Mouse (Mus musculus) heart, postnatal 36 days (tissue): ENCODE measurements around the gene Dlx3. TPM values are rescaled to one million over a fixed set of nuclear protein-coding genes. Genes with fewer than 3 reads are reported as not detected.

ENCODE experiments used
- DNase-seq, 2 experiments: peaks; one replicate each; pipeline ENCODE4 v3.0.0; 2021 to 2022
- intact Hi-C: fragments of 180-260 bp; cut with DNase I; formaldehyde crosslinking; loops from one replicate; pipeline ENCODE4 v1.15.1; 2025
- total RNA-seq, 2 experiments: library from RNA; stranded (reverse); gene quantifications; 2 replicates each; pipeline ENCODE4 v1.2.3; 2021

The Dlx3 gene
- total RNA-seq, 2 experiments from 2014 or later = not detected

DNA sequence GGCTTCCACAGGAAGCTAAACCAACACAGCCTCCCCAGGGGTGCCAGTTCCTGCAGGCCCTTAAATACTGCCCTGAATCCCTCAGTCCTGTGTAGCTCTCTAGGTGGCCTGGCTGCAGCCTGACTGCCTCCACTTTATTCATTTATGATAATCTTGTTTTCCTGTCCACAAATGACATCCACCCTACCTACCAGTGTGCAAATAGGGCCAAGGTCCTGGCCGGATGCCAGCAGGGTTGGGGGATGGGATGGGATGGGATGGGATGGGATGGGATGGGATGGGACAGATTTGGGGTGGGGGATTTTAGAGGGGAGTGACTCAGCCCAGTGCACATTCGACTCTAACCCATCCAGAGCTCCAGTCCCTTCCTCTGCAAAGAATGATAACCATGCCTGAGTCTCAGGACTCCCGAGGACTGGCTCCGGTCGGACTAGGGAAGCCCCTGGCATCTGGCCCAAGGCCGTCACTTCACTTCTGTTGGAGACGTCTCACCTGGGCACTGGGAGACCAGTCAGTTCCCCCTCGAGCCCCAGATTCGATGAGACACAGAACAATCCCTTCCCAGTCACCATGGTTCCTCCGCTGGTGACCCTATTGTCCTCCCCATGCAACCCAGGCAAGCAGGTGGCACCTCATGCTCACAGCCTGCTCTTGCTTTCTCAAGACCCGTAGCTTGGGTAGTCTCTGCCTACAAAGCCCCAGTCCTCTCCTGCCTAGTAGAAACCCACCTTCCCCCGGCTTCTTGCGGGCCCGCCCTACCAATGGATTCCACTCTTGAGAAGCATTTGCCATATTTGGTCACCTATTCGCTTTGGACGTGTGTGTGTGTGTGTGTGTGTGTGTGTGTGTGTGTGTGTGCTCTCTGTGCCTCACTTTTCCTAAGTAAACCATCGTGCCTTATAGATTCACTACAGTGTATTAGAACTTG is 32.4 kb upstream of the Dlx3 start:
- intact Hi-C loops = no loop called here
- no peak for DNase-seq

DNA sequence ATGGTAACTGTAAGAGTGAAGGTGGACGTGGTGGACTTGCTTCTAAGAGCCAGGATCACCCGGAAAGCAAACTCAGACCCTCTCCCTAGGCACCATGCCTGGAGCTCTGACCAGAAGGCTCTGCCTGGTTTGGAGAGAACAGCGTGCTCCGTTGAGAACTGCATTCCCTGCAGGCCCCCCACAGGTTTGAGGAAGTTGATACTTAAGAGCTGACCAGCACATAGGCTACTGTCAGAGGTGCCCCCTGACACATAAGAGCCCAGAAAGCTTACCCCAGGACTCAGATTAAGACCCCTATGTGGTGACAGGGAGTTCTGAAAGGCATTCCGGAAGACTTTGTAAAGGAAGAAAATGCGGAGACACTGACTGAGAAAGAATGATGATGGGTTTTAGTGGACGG is 31.6 kb upstream of the Dlx3 start:
- DNase-seq = no peak
- intact Hi-C loops = no loop called here

DNA sequence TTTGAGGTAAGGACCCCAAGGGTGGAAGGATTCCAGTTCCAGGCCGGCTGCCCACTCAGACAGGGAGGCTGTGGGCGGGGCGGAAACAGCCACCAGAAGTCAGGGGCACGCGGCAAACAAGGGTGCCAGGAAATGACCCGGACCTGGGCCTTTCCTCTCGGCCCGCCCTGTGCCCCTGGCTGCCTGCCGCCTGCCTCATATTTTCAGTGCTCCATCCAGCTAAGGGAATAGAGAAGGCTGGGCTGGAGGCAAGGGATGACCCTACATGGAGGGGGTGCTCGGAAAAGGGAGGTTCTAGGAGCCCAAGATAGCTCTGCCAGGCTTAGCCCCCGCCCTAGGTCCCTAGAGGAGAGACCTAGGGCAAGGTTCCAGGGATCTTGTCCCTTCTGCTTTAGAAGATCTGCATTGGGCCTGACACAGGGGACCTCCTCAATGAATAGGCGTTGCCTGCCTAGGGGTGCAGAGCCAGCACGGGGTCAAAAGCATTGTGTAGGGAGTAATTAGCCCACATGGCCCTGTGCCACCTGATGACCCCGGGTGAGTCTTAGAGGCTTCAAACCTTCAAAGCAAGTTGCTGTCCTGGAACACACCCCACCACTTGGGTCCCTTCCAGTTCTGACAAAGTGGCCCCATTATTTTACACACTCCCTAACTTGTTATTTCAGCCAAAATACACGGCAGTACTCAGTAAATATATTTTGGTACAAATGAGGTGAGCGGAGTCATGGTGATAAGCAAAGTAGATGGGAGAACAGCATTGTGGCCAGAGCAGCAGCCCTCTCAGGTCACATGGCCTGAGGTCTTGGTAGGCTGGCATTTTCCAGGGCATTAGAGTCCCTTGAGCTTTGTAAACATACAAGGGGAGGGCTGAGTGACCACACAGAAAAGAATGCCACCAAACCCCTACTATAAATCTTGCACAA is 30.8 kb upstream of the Dlx3 start:
- intact Hi-C loops = no loop called here
- peak; percentile 58 to 63 for DNase-seq

DNA sequence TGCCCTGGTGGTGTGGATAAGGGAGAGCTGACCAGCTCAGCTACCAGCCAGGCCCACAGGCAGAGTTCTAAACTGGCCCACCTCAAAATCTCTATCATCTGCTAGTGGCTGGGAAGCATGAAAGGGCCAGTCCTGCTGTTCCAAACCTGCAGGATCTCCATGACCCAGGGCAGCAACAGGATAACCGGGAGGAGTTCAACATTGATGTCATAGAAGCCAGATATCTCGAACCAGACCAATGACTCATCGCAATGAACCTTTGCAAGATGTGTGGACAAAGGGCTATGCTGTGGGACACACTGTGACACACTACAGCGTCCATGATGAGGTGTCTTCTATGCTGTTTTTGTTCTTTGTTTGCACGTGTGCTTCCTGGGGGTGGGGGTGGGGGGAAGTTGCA is 26.8 kb upstream of the Dlx3 start:
- intact Hi-C loops = no loop called here
- no peak for DNase-seq

DNA sequence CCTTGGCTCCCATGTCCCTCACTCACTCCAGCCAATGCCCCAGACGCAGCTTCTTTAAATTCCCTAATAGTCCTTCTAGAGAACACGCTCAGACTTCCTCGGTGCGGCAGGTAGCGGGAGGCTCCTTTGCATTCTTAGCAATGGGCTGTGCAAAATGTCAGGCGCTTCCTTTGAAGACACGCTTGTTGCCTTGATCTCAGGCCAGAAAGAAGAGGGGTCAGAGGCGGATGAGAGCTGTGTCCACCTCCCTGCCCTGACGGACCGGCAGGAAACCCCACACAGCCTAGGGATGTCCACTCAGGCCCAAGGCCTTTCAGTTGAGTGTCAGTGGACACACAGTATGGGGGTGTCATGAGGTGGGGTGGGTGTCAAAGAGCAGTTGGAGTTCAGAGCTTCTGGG is 24.3 kb upstream of the Dlx3 start:
- intact Hi-C loops = no loop called here

DNA sequence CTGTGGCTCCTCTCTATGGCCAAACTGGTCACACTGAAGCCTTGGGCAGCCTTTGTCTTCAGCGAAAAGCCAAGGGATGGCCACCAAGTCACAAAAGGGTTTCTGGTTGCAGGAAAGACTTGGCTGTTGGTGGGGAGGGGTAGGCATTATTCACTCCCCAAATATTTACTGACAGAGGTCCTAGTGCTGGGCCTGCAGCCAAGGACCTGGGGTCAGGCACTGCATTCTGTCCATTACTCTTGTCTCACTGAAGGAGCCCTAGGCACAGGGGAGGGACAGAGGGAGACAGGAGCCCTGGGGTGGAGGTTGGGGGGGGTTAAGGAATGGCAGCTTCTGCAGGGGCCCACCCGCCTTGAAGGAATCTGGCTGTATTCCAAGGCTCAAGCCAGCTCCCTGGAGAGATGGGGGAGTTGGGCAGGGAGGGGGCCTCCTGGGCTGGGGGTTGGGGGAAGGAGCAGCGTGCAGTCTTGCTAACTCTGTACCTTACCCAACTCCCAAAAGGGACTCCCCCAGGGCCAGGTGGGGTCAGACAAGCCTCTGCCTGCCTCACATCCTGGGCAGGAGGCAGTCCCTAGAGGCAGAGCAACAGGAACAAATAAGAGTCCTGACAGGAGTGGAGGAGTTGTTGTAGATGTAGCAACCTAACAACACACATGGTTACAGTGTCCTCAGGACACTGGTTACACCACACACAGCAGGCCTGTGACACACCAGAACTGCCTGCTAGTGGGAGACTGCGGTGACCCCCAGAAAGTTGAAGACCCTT is 23.1 kb upstream of the Dlx3 start:
- intact Hi-C loops = no loop called here
- DNase-seq = no peak

More for the DNA sequence above, 24.3 kb upstream of the Dlx3 start:
- DNase-seq = no peak

DNA sequence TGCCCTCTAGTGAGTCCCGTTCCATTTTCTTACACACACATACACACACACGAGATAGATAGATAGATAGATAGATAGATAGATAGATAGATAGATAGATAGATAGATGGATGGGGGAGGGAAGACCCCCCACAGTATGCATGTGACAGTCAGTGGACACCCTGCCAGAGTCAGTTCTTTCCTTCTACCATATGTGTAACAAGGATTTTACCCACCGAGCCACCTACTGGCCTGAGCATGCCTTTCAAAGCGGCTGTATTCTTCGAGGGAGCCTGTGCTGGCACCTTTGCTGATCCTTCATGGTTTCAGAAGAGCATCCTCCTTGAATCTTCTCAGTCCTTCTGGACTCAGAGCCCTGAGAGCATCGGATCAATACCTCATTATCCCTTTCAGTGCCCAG is 22.0 kb upstream of the Dlx3 start:
- intact Hi-C loops = no loop called here

DNA sequence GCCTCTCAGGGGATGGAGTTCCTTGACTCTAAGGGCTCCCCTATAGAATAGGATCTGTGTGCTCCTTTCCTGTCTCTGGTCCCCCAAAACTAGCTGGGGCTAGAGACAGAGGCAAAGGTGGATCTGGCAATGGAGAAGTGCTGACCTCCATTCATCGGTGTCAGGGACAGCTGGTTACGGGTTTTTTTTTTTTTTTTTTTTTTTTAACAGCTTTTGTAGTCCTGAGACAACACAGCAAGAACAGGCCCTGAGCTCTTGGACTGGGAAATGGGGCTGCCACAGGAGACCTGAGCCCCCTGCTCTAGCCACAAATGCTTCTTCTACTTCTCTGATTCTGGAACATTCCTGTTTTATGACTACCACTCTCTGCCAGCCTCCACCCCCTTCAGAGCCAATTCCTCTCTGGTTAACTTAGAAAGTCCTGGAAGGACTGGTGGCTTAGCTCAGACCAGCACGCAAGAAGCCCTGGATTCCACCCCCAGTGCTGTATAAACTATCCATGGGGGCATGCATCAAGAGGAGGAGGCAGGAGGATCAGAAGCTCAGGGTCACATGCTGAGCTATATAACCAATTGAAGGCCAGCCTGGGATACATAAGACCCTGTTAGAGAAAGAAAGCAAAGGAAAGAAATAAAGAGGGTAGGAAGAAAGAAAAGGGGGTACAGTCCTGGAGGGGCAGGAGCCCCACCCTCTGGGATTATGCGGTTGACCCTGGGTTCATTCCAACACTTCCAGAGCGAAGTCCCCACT is 21.4 kb upstream of the Dlx3 start:
- intact Hi-C loops = no loop called here
- DNase-seq = no peak

More for the DNA sequence above, 22.0 kb upstream of the Dlx3 start:
- DNase-seq = no peak

DNA sequence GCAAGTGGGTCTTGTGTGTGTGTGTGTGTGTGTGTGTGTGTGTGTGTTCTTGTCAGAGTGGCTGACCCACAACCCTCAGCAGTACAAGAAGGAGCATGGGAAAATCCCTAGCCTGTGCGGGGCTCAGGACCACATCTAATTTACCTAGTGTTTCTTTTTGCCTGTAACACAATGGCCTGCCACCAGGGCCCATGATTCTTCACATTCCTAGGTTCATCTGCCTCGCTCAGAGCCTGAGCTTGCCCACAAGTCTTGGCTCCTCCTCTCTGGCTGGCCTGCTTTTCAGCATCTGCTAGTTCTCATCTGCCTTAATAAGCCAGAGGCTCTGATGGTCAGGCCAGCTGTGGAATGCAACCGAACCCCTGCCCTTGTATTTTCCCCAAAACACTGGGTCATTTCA is 19.5 kb upstream of the Dlx3 start:
- intact Hi-C loops = loop anchor here (10.0 kb wide), 1 partner anchor 236 kb away; no protein-coding TSS in a partner anchor
- no peak for DNase-seq

DNA sequence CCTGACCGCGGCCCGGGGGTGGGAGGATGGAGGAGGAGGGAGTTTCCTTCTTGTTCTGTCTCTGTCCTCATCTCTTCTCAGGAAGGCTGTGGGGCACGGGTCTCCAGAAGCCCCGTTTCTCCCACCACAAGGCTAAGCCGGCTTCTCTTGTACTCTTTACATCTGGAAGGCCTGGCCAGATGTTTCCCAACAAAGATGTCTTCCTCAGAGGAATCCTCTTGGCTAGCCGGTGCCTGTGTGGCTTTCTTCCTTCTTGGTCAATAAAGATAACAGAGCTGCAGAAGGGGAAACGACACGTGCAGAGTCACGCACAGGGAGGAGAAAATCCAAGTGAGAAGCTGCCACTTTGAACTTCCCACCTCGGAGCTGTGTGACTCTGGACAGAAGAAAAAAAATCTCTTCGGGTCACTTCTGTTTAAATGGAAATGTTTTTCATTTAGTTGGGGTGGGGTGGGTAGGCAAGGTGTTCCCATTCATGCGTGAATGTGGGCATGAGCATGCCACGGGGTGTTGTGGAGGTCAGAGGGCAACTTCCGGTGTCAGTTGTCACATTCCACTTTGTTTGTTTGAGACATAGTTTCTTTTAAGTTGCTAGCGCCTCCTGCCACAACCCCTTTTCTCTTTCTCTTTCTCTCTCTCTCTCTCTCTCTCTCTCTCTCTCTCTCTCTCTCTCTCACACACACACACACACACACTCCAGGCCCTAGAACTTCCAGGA is 18.7 kb upstream of the Dlx3 start:
- intact Hi-C loops = loop anchor here (10.0 kb wide), 1 partner anchor 236 kb away; no protein-coding TSS in a partner anchor
- no peak for DNase-seq

DNA sequence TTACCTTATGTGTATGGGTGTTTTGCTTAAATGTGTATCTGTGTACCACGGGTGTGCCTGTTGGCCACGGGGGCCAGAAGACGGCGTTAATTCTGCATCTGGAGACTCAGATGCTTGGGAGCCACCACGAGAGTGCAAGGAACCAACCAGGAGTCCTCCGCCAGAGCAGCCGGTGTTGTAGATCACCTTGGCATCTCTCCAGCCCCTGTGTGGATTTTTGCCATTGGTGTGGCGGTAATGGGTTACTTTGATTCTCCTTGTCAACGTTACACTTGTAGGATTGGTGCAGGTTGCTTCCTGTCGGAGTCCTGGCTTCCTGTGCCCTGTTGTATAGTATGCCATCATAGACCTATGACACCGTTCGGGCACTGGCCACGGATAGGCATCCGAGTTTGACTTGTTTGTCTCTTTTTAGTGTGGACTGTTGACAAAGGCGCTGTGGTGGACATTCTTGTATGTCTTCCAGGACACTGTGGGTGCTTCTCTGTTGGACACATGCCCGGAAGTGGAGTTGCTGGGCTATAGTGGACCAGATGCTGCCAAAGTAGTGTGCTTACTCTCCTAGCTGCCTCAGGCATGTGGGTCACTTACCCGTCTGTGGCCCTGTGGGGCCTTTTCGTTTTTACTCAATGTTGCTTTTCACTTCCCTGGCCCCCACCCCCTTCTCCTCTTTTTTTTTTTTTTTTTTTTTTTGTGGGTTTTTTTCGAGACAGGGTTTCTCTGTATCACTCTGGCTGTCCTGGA is 17.6 kb upstream of the Dlx3 start:
- intact Hi-C loops = loop anchor here (10.0 kb wide), 1 partner anchor 238 kb away; no protein-coding TSS in a partner anchor
- no peak for DNase-seq

DNA sequence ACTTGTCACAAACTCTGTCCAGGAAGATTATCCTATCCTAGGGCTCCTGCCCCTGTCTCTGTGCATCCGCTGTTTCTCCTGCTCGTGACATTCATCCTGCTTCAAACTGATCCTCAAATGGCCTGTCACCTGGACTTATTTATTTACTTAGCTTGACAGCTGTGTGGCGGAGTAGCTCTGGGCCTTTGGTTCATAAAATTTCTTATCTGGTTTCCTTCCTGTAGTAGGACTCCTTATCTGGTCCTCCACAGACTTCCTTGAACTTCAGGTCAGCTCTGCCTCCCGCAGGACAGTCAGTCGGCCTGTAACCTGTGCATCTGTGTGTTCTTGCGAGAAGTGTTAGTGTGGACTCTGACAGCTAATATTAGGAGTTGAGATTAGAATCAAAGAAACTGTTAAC is 15.7 kb upstream of the Dlx3 start:
- no peak for DNase-seq
- intact Hi-C loops = loop anchor here (10.0 kb wide), 1 partner anchor 239 kb away; no protein-coding TSS in a partner anchor

DNA sequence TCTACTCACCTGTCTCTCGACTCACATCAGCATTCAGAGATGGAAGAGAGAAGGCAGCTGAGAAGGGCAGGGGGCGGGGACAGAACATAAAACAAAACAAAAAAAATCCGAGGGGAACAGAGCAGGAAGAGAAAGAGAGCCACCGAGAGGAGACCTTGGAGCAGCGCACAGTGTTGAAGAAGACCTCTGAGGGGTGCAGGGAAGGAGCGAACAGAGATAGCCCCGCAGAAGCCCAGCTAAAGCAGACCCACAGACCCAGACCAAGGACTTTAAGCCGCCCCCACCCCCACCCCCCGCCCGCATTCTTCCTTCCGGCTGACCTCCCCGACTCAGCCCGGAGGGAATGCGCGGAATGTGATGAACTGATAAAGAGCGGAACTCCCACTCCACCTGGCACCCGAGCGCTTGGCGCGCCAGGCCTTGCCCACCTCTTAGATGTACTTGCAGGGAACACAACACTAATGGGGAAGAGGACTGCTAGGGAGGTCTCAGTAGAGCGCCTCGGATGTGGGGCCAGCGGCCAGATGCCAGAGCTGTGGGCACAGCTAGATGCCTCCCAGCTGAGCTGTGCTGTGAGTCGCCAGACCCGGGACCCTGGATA is 14.5 kb upstream of the Dlx3 start:
- intact Hi-C loops = loop anchor here (10.0 kb wide), 1 partner anchor 241 kb away; no protein-coding TSS in a partner anchor
- no peak for DNase-seq

DNA sequence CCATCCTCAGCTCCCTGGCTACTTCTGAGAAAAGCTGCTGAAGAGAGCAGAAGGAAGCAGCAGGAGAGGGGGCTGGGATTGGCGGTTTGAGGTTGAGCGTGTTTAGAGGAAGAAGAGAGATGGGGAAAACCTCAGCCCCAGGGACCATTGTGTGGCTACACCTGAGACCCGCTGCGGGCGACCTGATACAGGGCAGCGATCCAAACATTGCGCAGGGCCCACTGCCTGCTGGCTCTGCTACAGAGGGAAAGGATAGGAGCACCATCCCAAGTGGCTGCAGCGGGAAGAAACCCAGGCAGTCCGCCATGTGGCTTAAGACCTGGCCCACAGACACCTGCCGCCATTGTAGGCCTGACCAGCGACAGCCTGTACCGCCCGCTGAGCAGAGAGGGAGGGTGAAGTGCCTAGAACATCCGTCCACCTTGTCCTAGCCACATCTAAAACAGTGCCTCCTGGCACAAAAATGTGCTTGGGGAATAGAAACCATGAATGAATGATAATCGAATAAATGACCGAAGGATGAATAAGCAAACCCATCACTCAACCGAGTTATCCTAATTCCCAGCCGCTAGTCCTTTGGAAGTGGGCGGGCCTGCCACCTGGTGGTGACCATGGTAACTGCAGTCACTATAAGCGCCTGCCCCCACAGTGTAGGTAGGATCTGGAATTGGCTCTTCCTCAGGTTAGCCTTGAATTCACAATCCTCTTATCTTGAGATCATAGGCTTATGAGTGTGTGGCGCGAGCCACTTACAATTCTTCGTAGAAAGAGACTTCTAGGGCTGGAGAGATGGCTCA is 13.3 kb upstream of the Dlx3 start:
- DNase-seq = peak; percentile 78 to 89
- intact Hi-C loops = loop anchor here (1.0 to 10.0 kb wide), 3 partner anchors 30 to 242 kb away; partner anchors contain the start of gene Itga3

DNA sequence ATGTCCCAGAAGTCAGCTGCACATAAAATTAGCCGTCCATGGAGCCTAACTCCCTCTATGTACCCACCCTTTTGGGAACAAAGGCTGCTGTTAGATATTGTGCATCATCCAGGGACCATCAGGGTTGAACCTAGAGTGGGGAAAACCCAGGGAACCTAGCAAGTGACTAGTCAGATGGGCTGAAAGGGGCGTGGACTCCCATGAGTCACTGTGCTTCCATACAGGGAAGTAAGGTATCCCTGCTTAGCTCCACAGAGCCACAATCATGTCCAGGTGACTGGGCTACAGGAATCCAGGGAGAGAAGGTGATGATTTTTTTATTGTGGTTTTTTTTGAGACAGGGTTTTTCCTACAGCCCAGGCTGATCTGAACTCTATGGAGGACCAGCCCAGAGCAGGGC is 10.9 kb upstream of the Dlx3 start:
- intact Hi-C loops = loop anchor here (10.0 kb wide), 1 partner anchor 244 kb away; no protein-coding TSS in a partner anchor
- no peak for DNase-seq

DNA sequence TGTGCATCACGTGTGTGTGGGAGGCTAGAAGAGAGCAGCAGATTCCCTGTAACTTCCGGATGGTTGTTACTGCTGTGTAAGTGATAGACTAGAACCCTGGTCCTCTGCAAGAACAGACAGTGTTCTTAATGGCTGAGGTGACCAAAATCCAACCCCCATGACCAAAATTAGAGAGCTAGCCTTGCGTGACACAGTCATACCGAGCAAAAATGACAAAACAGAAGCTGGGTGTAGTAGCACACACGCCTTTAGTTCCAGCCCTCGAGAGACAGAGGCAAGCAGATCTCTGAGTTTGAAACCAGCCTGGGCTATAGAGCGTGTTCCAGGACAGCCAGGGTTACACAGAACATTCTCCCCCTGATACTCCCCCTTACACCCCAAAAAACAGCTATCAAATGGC is 9.8 kb upstream of the Dlx3 start:
- DNase-seq = no peak
- intact Hi-C loops = no loop called here

DNA sequence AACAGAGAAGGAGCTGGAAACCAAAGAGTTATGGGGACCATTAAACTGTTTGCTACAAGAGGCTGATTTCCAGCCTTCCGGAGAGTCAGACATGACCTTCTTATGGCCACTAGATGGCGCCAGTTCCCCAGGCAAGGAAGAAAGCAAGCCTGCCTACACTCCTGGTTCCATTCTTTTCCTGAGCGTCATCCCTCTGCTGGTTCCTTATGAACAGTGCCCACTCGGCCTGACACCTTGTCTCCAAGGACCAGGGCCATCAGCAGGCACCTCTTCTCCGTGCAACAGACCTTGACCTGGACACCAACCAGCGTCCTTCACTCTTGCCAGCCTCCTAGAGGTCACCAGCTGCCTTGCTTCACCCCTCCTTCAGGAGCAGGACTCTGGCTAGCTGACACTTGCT is 2.9 kb upstream of the Dlx3 start:
- peak; percentile 71 for DNase-seq

More for the DNA sequence above, 2.9 kb upstream of the Dlx3 start:
- intact Hi-C loops = loop anchor here (1.0 to 5.0 kb wide), 3 partner anchors 115 to 270 kb away; no protein-coding TSS in a partner anchor
